Mouse (Mus musculus) spleen, postnatal 14 days (tissue): Measurements from ENCODE around the gene Carhsp1.
A peak's percentile ranks its signal among the peaks of the same experiment; 100 is the strongest.

Source experiments
- DNase-seq, 2 experiments: peaks; one replicate each; pipeline ENCODE4 v3.0.0; 2021 to 2022; ENCODE audit warnings: low spot score in 2 of 2

Carhsp1 gene

DNA sequence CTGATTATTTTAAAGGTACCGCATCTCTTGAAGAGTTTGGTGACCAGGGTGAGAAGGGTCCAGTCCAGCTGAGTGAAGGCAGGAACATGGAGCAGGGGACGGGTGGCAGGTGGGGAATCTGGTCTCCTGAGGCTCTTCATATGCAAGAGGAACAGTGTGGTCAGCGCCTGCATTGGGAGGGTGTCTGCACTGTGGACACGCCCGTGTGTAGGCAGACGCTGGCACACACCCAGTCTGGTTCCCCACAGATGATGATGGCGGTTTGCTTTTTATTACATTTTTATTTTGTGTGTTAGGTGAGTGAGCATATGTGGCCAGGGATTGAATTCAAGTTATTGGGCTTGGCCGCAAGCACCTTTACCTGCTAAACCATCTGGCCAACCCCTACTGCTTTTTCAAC is 3.6 kb upstream of the Carhsp1 start:
- peak in 1 of 2 experiments; percentile 49 for DNase-seq

DNA sequence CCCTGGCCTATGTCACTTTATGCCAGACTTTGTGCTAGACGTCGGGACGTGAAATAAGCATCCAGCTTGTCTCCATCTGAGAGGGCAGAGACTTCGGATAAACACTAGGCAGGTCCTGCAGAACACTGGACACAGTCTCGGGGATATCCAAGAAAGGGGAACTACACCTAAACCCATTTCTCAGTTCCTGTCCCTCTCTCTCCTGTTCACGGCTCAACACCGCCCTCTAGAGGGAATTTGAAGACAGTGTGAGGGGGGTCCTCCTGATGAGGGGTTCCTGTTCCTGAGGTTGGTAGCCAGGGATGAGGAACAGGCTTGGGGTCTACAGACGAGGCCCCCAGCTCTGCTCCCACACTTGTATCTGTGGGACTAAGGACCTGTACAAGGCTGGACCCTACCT is 2.2 kb upstream of the Carhsp1 start:
- peak; percentile 45 to 63 for DNase-seq

DNA sequence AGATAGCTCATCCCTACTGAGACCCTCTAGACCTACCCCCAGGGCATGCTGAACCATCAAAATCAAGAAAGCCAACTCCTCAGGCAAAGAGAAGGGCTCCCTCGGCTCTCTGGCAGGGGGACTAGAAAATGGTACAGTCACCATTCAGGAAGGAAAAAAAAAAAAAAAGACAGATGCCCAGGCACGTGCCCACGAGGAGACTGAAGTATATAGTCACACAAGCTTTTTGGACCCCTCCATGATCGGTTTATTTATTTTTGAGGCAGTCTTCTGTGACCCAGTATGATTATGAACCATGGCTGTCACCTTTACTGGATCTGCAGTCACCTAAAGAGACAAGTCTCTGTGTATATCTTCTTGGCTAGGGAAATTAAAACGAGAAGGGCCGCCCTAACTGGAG is 1.4 kb upstream of the Carhsp1 start:
- DNase-seq = no peak

DNA sequence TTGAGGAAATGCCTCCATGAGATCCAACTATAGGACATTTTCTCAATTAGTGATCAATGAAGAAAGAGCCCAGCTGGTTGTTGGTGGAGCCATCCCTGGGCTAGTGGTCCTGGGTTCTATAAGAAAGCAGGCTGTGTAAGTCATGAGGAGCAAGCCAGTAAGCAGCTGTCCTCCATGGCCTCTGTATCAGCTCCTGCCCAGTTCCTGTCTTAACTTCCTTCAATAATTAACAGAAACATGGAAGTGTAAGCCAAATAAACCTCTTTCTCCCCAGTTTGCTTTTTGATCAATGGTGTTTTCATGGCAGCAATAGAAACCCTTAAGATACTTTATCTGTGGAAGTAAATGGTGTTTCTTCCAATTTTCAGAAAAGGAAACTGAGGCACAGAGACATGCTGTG is 856 bp upstream of the Carhsp1 start:
- no peak for DNase-seq

DNA sequence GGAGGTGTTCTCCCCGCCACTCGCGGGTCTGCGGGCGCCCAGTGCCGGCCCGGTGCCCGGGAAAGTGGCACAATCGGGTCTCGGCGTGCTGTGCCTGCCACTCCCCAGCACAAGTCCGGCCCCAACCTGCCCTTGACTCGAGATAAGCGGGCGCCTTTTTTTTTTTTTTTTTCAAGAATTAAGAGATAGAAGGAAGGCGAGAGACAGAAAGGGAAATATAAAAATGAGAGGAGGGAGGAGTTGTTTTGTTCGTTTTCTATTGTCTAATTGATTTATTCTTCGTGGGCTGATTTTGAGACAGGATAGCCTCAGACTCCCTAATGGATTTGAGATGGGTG is 364 bp upstream of the Carhsp1 start:
- no peak for DNase-seq

DNA sequence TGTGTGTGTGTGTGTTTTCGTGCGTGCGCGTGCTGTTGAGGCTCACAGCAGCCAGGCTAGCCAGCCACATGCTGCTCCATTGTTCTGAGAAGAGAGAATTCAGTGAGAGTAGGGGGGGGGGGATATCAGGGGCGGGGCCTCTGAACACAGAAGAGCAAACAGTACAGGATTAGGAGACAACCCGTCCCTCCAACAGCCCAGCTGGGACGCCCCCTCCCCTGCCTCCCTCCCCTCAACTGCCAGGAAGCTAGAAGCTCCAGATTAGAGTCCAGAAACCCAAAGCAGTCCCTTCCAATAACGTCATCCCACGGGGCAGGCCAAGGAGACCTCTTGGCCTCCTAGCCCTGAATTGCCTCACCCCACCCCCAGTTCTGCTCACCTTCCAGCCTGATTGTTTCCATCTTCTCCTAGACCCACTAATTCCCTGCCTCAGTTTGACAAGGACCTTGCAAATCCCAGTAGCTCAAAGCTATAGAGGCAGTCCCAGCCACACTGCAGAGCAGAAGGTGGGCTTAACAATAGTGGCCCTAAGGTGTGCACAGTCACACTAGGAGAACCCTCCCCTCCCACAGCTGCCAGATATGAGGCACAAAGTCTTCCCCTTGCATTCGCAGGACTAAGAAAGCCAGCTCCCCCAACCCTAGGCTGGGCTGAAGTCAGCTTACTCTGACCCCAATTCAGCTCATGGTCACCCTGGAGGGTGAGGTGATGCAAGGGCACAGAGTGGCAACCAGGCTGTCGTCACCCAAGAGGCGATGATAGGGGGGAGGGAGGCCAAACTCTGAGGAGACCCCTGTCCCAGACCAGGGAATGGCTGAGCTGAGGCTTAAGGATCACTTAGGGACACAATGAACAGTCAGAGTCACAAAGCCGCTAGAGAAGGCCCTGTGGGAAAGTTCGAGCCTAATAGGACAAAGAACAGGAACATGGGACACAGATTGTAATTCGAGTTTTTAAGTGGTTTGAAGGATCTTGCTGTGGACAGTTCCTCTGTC is 1.6 kb downstream of the Carhsp1 start:
- no peak for DNase-seq

DNA sequence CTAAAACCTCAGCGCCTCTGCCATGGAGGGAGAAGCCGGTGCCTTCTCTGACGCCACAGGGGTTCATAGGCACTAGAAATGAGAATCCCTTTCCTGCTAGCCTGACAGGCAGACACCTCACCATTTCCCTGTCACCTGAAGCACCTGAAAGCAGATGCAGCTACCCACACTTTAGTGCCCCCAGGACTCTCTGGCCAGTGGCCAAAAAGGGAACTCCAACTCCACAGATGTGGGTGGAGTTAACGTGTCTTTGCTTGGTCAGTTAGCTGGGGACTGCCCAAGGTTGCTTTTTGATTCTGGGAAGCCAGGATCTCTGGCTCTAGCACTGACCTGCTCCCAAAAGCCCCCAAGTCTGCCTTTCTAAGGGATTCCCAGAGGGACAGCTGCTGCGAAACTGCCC is 2.5 kb downstream of the Carhsp1 start:
- no peak for DNase-seq

DNA sequence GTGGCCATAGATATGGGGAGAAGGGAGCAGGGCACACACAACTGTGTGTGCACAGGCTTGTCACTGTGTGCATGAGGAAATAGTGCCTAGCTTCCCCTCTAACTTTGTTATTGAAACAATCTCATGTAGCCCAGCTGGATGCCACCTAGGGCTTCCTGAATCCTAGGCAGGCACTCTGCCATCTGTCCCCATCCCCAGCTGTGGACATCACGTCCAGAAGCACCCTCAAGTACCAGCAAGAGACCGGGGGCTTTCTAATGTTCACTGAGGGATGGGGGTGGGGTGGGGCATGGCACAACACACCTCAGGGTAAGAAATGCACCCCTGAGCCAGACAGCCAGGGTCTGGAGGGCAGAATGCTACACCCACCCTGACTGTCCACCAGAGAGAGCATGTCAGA is 3.6 kb downstream of the Carhsp1 start:
- no peak for DNase-seq

DNA sequence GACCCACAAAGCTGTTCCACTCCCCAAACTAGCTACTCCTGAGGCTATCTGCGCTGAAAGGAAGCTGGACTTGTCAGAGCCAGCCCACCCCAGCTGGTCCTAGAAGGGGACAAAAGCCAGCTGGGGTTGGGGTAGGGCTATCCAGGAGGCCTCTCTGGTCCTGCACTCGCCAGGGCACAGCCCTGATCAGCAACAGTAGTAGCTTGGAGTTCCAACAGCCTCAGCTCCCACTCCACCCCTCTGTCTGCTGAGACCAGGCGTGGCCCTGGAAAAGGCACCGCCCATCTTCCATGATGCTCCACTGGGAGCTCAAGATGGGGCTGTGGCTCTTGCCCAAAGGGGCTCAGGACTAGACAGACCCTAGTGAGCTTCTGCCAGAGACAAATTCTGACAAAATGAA is 4.1 kb downstream of the Carhsp1 start:
- DNase-seq = no peak

DNA sequence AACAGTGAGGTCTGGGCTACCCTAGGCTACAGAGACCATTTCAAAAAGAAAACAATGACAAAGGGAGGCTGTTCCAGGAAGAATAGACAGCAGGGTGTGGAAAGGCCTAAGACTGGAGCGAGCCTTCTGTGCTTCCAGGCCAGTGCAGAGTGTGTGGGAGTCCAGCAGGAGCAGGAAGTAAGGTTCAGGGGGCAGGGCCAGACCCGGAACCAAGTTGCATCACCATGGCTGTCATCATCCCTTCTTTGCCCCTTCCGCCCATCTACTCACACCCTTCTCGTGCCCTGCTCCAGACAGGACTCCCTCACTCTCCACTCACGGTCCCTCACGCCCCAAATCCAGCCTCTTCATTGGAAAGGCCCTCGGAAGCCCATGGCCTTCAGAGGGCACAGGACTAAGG is 4.7 kb downstream of the Carhsp1 start:
- no peak for DNase-seq

DNA sequence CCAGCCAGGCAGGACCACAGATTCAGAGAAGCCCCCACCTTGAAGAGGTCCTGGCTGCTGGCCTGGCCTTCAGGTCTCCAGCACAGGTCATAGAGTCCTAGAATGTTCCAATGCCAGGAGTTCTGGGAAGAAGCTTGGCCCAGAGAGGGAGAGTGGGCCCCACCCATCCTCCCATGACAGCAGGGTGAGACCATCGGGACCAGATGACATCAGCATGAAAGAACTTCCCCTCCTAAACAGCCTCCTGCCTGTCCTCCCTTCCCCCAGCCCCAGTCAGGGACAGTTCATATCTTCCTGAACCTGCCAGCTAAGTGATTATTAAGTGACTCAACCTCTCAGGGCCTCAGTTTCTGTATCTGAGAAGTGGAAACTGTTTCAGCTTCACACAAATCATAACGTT is 5.5 kb downstream of the Carhsp1 start:
- no peak for DNase-seq

DNA sequence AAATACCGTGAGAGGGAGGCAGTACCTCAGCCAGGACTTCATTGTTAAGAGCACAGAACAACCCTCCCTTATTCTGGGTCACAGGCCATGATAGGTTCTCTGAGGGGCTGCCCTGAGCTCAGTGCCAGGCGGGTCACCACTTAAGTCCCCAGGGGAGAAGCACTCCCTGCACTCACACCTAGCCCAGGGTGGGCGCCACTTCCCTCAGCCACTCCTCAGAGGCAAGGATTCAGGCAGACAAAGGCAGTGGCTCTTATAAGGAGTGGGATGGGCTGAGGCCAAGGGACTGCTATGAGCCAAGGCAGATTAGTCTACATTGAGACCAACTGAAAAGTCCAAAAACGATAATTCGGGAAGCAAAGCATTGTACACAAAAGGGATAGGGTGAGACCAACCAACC is 6.6 kb downstream of the Carhsp1 start:
- no peak for DNase-seq

DNA sequence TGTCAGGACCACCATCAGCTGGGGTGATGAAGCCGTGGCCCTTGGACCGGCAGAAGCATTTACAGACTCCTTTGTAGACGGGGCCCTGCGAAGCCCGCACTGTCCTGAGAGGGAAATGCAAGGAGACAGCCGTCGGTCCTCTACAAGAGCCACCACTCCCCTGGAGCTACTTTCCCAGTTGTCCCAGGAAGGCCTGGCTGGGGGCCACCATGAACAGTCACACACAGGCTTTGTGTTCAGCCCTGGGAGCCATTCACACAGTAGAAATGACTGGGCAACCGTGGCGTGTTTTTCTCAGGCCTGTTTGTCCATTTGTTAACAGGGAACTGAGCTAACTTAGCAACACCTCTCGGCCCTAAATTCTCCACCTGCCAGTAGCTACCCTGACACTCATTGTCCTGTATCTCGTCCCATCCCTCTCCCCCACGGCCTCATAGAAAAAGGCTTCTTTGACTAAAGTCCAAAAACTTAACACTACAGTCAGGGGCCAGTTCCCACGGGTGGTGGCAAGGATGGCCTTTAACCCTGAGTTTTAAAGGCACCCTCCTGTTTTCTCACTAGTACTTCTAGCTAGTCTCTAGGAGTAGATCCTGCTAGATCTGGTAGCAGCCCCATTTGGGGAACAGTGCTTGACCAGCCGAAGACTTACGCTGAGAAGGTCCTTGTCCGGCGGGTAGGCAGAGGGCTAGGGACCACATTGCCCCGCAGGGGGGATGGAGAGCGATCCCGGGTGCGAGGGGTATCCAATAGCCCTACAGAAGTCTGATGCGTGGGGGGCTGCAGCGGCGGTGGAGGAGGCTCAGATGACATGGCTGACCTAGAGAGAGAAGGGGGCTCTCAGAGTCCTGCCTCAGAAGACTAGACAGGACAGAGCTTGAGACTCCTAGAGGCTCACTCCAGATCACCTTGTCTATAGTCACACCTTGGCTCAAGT is 8.1 kb downstream of the Carhsp1 start:
- DNase-seq = no peak

DNA sequence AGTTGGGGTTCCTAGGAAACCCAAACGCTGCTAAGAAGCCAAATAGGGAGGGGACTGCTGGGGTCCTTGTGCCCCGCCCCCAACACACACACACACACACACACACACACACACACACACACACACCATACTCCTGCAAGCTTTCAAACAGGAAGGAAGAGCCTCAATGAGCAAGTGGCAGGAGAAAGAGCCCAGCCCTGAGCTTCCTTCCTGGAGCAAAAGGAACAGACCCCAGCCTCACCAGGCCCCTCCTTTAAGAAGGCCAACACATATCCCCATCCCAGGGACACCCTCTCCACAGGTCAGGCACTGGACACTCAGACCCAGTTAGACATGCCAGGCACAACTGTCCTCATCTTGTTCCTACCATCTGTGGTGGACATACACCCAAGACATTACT is 8.9 kb downstream of the Carhsp1 start:
- DNase-seq = no peak

DNA sequence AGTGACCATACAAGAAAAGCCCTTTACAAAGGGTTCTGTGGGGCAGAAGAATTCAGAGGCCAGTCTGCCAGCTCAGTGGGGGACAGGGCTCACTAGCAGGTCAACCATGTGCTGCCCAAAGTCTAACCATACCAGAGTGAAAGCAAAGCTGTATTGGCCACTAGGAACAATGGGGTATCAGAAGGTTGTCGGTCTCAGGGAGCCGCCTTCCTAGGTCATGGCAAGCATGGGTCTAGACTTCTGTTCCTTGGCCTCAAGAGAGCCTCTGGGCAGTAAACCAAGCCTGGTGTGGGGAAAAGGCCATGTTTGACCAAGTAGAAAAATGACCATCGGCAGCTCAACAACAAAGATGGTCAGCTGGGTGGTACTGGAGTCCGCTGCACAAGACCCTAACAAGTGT is 13.2 kb downstream of the Carhsp1 start:
- no peak for DNase-seq

DNA sequence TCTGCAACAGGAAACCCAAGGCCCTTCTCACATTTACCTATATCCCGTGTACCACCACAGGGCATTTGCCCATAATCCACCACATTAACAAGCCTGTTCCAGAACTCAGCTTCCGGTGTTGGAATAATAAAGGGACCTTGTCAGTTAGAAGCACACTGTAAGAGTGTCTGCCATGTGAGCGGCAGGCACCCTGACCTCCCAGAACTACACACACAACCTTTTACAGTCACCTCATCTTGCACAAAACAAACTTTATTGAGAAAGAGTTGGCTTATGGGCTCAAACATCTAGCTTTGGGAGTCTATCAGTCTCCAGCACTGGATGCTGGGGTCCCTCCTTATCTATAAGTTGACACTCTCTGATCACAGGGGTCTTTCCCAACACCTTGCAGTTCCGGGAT is 13.6 kb downstream of the Carhsp1 start:
- DNase-seq = no peak

DNA sequence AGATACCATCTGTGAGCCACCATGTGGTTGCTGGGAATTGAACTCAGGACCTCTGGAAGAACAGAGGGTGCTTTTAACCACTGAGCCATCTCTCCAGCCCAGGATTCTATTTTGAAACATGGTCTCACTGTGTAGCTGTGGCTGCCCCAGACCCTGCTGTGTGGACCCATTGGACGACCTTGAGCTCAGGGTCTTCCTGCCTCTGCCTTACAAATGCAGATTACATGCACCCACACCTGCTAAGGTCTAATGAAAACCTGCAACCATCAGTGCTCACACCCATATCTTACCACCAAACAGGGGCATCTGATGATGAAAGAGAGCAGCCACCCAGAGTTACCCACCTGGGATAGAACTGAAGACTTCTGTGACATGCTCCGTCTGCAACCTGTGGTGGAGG is 15.7 kb downstream of the Carhsp1 start:
- DNase-seq = no peak

DNA sequence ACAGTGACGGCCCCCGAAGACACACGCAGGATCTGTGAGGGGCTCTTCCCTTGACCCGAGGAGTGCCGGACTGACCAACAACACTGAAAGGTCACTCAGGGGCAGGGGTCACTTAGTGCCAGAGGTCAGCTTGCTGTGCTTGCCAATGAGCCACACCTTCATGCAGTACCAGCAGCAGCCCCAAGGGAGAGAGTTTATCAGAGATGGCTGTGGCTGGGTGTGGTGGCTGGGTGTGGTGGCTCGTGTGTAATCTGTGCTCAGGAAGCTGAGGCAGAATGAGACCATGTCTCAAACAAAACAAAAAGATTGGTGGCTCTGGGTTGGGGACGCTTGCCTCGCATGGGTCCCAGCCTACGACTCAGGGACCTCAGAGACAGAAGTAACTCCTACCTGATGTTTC is 16.4 kb downstream of the Carhsp1 start:
- DNase-seq = no peak

DNA sequence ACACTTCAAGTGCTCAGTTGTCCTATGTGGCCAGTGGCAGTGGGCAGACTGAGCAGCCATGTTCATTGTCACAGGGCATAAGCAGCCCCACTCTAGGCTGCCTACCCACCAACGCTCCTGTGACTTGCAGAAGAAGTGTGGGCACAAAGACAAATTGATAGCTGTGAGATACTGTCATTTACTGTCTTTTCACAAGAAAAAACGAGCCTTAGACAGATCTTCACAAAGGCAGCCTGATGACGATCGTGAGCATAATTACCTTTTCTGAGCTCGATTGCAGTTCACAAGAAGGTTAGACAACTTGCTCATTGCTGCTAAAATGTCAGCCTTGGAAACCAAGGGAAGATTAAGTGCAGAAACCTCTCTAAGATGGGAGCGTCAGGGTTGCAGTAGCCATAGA is 16.8 kb downstream of the Carhsp1 start:
- DNase-seq = no peak

DNA sequence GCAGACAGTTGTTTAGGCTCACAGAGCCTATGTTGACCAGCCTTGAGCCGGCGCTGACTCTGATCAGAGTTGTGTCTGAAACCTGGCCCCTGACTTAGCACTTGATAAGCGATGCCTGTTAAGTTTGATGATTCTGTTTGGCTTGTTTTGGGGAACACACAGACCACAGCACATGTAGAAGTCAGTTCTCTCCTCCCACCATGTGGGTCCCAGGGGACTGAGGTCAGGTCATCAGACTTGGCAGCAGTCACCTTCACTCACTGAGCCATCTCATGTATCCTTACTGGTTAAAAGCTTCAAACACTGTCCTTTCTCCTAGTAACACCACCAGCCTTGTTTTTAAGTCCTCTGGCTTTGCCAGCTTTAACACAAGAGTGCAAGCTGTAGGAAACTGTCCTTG is 21.9 kb downstream of the Carhsp1 start:
- DNase-seq = no peak

DNA sequence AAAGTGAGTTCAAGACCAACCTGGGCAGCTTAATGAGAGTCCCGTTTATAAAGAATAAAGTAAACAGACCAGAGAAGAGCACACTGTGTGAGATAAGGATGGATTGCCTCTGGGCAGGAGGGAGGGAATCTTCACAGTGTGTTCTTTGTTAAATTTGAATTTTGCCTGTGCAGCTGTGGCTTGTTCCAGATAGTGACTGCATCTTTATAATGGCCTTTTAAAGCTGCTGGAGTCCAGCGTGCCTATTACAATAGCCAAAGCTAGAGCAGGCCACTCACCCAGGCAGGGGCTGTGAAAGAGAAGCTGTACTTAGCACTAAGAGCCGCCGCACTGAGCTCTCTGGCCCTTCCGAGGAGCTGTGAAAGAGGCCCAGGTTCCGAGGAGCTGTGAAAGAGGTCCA is 26.4 kb downstream of the Carhsp1 start:
- DNase-seq = no peak

DNA sequence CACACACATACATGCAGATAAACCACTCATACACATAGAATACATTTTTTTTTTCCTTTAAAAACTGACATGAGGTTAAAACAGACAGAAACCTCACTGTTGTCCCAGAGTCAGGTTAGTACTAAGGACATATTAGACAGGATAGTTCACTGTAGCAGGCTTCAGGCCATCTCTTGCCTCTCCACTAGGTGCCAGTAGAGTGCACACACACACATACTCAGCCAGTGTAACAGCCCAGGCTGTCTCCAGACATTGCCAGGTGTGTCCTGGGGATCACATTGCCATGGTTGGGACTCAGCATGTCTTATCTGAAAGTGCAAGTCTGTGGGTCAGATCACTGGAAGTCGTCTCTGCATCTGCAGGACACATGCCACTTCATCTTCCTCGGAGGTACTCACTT is 28.1 kb downstream of the Carhsp1 start:
- DNase-seq = peak in 1 of 2 experiments; percentile 37
